Mouse (Mus musculus) stomach, postnatal 0 days (tissue): ENCODE measurements at regions not wholly inside any gene's neighbourhood (a gene's known extent, or its start where the extent isn't known, plus 50 kb on each side); places are given as distances from the start of the nearest gene placed in this dataset.

Experiments used
- CTCF ChIP-seq: IDR thresholded peaks from 2 replicates; pipeline ENCODE4 v1.5.1; 2016; ENCODE audit warnings: antibody characterized with exemption, low read depth, mild to moderate bottlenecking, moderate library complexity
- EP300 ChIP-seq: optimal IDR thresholded peaks from 2 replicates; pipeline ENCODE3; 2016; ENCODE audit warnings: antibody characterized with exemption

DNA sequence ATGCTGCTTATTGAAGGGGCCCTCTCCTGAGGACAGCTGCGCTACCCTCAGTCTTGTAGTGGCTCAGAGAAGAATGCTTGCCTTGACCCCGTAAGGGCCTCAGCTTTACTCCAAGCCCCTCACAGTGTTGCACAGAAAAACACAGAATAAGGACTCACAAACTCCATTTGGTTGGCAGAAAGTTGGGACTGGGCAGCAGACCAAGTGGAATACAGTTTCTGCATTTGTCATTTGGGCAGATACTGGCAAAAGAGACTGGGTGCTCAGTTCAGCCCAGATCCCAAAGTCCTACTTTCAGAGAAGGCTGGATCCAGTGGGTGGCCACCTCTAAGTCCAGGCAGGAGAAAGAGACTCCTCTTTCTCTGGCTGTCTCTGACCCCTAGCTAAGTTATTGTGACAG lies 181.4 kb downstream of the Parn start:
- TF ChIP-seq CTCF (no peak), EP300 (no peak)
